Mouse (Mus musculus) ES-Bruce4 (cell line): Measurements from ENCODE around the gene Rnase4.

Experiments
- CTCF ChIP-seq: IDR thresholded peaks from one replicate; pipeline ENCODE4 v1.8.1; 2011; ENCODE audit warnings: low read depth, low read length
- POLR2A ChIP-seq: IDR thresholded peaks from one replicate; pipeline ENCODE4 v1.8.1; 2011; ENCODE audit warnings: low read length; ENCODE audit not compliant: insufficient read depth

DNA sequence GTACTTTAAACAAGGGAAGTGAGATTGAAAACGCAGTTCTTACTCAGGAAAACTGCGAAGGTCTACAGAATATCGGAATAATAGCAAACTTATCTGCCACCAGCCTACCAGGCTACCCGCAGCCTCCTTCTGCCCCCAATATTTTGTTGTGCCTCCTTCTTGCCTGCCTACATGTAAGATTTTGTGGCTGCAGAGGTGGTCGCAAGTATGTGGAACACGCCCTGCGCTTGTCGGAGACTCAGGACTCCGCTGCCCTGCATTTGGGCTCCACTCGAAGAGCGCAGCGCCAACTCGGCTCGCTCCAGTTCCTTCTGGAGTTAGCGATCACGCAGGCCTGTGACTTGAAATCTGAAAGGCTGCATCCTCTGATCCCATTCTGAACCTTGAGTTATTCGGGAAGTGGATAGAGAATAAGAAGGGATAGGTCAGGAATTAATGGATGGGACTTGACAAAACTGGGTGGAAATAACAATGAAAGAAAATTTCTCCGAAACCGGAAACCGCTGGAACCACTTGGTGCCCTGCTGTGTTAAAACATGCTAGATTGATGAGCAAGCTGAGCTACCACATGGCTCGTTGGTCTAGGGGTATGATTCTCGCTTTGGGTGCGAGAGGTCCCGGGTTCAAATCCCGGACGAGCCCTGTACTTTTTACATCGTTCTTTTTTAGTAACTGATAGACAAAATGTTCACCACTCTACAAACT is 648 bp upstream of the Rnase4 start:
- TF ChIP-seq POLR2A, result no peak
- no peak for TF ChIP-seq CTCF
